Mouse (Mus musculus): ENCODE data around the gene Cdh26. TPM values are rescaled to one million over a fixed set of nuclear protein-coding genes. Genes with fewer than 3 reads are reported as not detected.

The Cdh26 gene
- total RNA-seq, 2 experiments from 2014 or later: not detected

GRCm38 (mm10) chr2:178421603-178422002 lies 8.7 kb upstream of the Cdh26 start:
- intact Hi-C loops (cut with DNase I): loop anchor here (10.0 kb wide), 1 partner anchor 243 kb away; no protein-coding TSS in a partner anchor
- peak overlapping the region; percentile 8; the same call in 1 of the 2 replicates for H3K27ac ChIP-seq
- TF ChIP-seq CTCF (IDR thresholded peaks at IDR 0.05): no peak

GRCm38 (mm10) chr2:178422186-178422585 lies 8.1 kb upstream of the Cdh26 start:
- DNase-seq: no peak
- intact Hi-C loops (cut with DNase I): loop anchor here (10.0 kb wide), 1 partner anchor 243 kb away; no protein-coding TSS in a partner anchor
- no peak overlapping the region for H3K4me3 ChIP-seq
- TF ChIP-seq CTCF (IDR thresholded peaks at IDR 0.05): no peak
- no peak overlapping the region for H3K27ac ChIP-seq

More at GRCm38 (mm10) chr2:178421603-178422002, 8.7 kb upstream of the Cdh26 start:
- H3K4me3 ChIP-seq: no peak overlapping the region
- DNase-seq: no peak

- Histone ChIP-seq H3K27ac (no peak overlapping the region), H3K4me3 (no peak overlapping the region)
- intact Hi-C loops (cut with DNase I): loop anchor here (10.0 kb wide), 1 partner anchor 242 kb away; no protein-coding TSS in a partner anchor
- DNase-seq: no peak
- no peak for TF ChIP-seq CTCF (IDR thresholded peaks at IDR 0.05)
These were observed 7.1 kb upstream of the Cdh26 start for GRCm38 (mm10) chr2:178423223-178423622.

- no peak overlapping the region for H3K4me3 ChIP-seq
- intact Hi-C loops (cut with DNase I): loop anchor here (5.0 to 10.0 kb wide), 2 partner anchors 81 to 239 kb away; no protein-coding TSS in a partner anchor
- H3K27ac ChIP-seq: no peak overlapping the region
- no peak for DNase-seq
- TF ChIP-seq CTCF (IDR thresholded peaks at IDR 0.05): peak; percentile 68
These were observed 4.1 kb upstream of the Cdh26 start for GRCm38 (mm10) chr2:178426229-178426628.

GRCm38 (mm10) chr2:178427181-178427580 lies 3.1 kb upstream of the Cdh26 start:
- intact Hi-C loops (cut with DNase I): loop anchor here (5.0 to 10.0 kb wide), 2 partner anchors 80 to 238 kb away; no protein-coding TSS in a partner anchor
- H3K4me3 ChIP-seq: no peak overlapping the region
- no peak for DNase-seq
- H3K27ac ChIP-seq: no peak overlapping the region
- no peak for TF ChIP-seq CTCF (IDR thresholded peaks at IDR 0.05)

GRCm38 (mm10) chr2:178428183-178428582 lies 2.1 kb upstream of the Cdh26 start:
- no peak for TF ChIP-seq CTCF (IDR thresholded peaks at IDR 0.05)
- intact Hi-C loops (cut with DNase I): loop anchor here (5.0 to 10.0 kb wide), 2 partner anchors 79 to 237 kb away; no protein-coding TSS in a partner anchor

GRCm38 (mm10) chr2:178428676-178429075 lies 1.7 kb upstream of the Cdh26 start:
- intact Hi-C loops (cut with DNase I): loop anchor here (5.0 to 10.0 kb wide), 2 partner anchors 79 to 236 kb away; no protein-coding TSS in a partner anchor
- TF ChIP-seq CTCF (IDR thresholded peaks at IDR 0.05): no peak
- H3K27ac ChIP-seq: no peak overlapping the region
- H3K4me3 ChIP-seq: no peak overlapping the region
- DNase-seq: no peak

More at GRCm38 (mm10) chr2:178428183-178428582, 2.1 kb upstream of the Cdh26 start:
- Histone ChIP-seq H3K4me3 (no peak overlapping the region), H3K27ac (no peak overlapping the region)
- no peak for DNase-seq

- Histone ChIP-seq H3K4me3 (no peak overlapping the region), H3K27ac (no peak overlapping the region)
- no peak for DNase-seq
- no peak for TF ChIP-seq CTCF (IDR thresholded peaks at IDR 0.05)
- intact Hi-C loops (cut with DNase I): loop anchor here (5.0 to 10.0 kb wide), 2 partner anchors 78 to 235 kb away; no protein-coding TSS in a partner anchor
These were observed 905 bp upstream of the Cdh26 start for GRCm38 (mm10) chr2:178429426-178429825.

GRCm38 (mm10) chr2:178433495-178433894 lies 3.2 kb downstream of the Cdh26 start:
- Histone ChIP-seq H3K27ac (no peak overlapping the region), H3K4me3 (no peak overlapping the region)
- intact Hi-C loops (cut with DNase I): no loop called here
- DNase-seq: no peak
- TF ChIP-seq CTCF (IDR thresholded peaks at IDR 0.05): no peak

- Histone ChIP-seq H3K4me3 (no peak overlapping the region), H3K27ac (no peak overlapping the region)
- intact Hi-C loops (cut with DNase I): no loop called here
- no peak for DNase-seq
- no peak for TF ChIP-seq CTCF (IDR thresholded peaks at IDR 0.05)
These were observed 3.6 kb downstream of the Cdh26 start for GRCm38 (mm10) chr2:178433903-178434302.

- Histone ChIP-seq H3K27ac (no peak overlapping the region), H3K4me3 (no peak overlapping the region)
- TF ChIP-seq CTCF (IDR thresholded peaks at IDR 0.05): no peak
- no peak for DNase-seq
- intact Hi-C loops (cut with DNase I): no loop called here
These were observed 7.0 kb downstream of the Cdh26 start for GRCm38 (mm10) chr2:178437311-178437710.

- Histone ChIP-seq H3K4me3 (no peak overlapping the region), H3K27ac (no peak overlapping the region)
- intact Hi-C loops (cut with DNase I): no loop called here
- TF ChIP-seq CTCF (IDR thresholded peaks at IDR 0.05): no peak
- DNase-seq: no peak
These were observed 19.1 kb downstream of the Cdh26 start for GRCm38 (mm10) chr2:178449386-178449785.

- TF ChIP-seq CTCF (IDR thresholded peaks at IDR 0.05): no peak
- intact Hi-C loops (cut with DNase I): no loop called here
- H3K4me3 ChIP-seq: no peak overlapping the region
- DNase-seq: no peak
- H3K27ac ChIP-seq: no peak overlapping the region
These were observed 19.9 kb downstream of the Cdh26 start for GRCm38 (mm10) chr2:178450236-178450635.

- intact Hi-C loops (cut with DNase I): no loop called here
- H3K27ac ChIP-seq: no peak overlapping the region
- DNase-seq: no peak
These were observed 20.6 kb downstream of the Cdh26 start for GRCm38 (mm10) chr2:178450961-178451360.

More at GRCm38 (mm10) chr2:178450961-178451360, 20.6 kb downstream of the Cdh26 start:
- TF ChIP-seq CTCF (IDR thresholded peaks at IDR 0.05): no peak
- no peak overlapping the region for H3K4me3 ChIP-seq

All from gastrocnemius, adult 2 months (tissue).